Mouse (Mus musculus) fat pad, adult 2 months (tissue): ENCODE results near the gene Tecr.
"Not testable (repeated sequence)": the region's sequence is repeated elsewhere in the genome, so short reads cannot be mapped to it uniquely, and the experiment has no call there.

Experiments used
- DNase-seq: peaks from one replicate; pipeline ENCODE4 v3.0.0-alpha.2; 2011; ENCODE audit warnings: low read depth, low spot score; ENCODE audit errors: extremely low read depth

Gene Tecr

DNA sequence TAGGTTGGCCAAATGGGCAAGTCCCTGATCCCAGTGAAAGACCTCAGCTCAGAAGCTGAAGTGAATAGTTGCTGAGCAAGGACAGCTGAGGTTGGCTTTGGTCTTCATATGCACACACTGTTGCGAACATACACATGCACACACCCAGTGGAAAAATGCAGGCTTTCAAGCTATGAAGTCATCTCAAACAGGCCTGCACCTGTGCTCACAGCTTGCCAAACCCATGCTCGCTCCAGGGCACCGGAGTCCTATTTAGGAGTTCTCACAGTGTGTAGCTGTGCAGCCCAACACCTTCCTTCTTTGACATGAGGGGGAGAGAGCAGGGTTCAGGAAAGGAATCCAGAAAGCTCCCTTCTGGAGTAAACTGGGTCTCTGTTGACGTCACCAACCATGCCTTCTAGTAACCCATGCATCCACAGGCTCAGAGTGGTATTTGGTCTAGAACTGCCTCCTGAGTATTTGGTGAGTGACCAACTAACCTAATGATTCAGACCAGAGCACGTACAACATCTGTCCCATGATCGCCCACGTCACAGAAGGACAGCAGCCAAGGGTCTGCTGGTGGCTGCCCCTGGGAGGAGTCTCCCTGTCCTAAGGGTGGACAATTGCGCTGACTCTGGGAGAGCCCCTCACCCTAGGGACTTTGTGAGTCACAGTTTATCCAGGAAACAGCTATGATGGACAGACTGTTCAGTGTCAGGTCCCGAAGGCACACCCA lies 12.0 kb upstream of the Tecr start:
- DNase-seq = peak; percentile 90

DNA sequence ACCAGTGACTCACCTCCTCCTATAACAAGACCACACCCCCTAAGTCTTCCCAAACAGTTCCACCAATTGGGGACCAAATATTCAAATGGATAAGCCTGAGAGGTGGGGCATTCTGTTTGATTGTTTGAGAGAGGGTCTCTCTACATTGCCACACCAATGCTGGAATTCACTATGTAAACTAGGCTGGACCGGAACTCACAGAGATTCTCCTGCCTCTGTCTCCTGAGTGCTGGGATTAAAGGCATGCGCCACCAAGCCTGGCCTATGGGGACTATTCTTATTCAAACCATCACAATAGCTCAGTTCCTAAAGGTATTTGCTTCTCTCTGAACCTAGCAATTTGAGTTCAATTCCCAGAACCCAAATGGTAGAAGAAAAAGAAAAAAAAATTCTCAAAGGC lies 10.8 kb upstream of the Tecr start:
- no peak for DNase-seq

DNA sequence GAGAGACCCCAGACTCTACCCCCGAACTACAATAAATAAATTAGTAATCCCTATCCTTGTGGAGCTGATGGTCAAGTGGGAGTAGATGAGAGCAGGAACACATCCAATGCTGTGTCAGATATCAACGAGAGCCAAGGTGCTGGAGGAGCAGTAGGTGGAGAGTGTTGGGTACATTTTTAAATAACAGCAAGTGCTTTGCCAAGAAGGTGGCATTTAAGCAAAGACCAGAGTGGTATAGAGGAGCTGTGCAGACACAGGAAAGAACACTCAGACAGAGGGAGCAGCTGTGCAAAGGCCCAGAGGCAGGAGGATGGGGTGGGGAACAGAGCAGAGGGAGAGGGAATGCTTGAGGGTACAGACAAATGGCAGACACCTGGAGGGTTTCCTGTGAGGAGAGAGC lies 9.3 kb upstream of the Tecr start:
- DNase-seq = no peak

DNA sequence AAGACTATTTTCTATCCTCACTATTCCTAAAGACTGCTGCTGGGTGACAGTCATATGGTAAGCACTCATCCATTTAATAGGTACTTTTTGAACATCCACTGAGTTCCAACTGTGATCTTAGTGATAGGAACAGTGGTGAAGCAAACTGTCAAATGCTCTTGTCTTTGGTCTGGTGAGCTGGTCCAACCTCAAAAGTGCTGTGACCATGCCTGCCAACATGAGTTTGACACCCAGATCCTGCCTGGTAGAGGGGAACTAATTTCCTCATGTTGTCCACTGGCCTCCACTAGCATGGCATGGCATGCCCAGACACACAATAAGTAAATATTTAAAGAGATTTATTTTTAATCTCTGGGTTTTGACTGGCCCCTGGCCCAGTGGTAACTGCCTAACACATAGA lies 8.9 kb upstream of the Tecr start:
- peak; percentile 87 for DNase-seq

DNA sequence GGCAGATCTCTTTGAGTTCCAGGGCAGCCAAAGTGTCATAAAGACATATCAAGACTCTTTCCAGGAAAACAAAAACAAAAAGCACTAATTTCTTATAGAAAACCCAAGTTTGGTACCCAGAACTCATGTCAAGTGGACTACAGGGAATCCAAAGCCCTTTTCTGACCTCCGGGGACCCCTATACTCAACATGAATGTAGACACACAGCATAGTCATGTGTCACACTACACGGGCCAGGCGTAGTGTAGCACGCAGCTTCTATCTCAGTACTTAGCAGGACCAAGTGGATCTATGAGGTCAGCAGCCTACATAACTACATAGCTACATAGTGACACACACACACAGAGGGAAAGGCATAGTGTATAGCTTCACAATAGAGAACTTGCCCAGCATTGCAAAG lies 5.9 kb upstream of the Tecr start:
- no peak for DNase-seq

DNA sequence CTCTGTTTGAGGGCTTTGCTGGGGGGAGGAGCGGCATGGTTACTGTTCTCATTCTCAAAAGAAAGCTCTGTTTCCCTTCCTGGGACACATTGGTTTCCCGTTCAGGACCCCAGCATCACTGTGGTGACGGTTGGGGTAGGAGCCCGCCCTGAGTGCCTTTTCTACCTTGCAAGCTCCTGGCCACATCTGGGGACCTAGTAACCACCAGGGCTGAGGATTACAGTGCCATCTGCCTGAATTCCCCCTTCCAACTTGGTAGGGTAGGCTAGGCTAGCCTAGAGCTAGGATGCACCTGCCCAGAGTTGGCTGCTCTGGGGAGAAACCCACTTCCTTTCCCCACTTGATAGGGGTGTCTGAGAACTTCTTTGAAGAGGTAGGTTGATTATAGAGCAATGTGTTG lies 4.2 kb upstream of the Tecr start:
- DNase-seq = no peak

DNA sequence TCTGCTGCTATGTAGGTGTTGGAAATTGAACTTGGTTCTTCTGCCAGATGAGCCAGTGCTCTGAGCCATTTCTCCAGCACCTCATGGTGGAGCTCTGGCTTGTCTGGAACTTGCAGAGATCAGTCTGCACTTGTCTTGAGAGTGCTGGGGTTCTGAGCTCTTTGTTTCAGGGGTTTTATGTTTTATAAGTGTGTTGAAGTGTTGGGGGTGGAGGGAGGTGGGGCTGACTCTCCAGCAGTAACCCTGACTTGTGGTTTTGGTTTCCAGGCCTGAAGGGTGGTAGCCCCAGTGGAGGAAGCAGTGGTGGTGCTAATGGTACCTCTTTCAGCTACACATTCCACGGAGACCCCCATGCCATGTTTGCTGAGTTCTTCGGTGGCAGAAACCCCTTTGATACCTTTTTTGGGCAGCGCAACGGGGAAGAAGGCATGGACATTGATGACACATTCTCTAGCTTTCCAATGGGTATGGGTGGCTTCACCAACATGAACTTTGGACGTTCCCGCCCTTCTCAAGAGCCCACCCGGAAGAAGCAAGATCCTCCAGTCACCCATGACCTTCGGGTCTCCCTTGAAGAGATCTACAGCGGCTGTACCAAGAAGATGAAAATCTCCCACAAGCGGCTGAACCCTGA lies 1.9 kb upstream of the Tecr start:
- no peak for DNase-seq

DNA sequence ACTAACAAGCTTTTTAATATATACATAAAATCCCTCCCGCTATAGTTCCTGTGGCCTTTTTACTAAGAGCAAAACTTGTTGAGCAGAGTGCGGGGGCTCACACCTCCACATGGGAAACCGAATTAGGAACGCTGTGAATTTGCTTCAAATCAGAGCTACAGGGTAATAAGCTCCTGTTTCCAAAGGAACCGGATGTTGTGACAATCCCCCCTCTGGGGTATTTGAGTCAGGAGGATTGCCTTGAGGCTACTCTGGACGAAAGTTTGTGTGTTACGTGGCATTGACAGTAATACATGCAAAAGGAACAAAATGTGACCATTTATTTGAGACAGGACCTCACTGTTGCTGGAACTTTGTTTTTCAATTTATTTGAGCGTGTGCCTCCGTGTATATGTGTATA lies 1.3 kb upstream of the Tecr start:
- DNase-seq = no peak

DNA sequence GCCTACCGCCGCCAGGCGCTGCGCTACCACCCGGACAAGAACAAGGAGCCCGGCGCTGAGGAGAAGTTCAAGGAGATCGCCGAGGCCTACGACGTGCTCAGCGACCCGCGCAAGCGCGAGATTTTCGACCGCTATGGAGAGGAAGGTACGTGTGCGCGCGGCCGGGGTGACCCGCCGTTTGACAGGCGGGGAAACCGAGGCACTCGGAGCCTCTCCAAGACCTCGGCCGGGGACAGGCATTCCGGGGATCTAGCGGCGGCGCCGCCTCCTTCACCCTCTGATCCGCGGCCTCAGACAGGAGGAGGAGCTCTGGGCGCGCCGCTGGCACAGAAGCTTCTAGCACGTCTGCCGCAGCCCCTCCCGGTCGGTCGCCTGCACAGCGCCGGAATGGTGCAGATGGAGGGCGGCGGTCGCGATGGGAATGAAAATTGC lies 643 bp upstream of the Tecr start:
- no peak for DNase-seq

DNA sequence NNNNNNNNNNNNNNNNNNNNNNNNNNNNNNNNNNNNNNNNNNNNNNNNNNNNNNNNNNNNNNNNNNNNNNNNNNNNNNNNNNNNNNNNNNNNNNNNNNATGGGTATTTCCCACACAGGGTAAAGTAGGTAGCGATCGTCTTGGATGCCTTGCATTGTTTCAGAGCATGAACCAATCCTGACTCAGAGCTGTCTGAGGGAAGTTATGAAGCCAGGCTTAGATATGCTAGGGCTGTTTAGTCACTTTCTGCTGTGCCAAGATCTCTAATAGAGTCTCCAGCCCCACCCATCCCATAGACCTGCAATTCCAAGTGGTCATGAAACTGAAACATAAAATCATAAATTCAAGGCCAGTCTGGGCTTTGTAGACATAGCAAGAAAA lies 5.1 kb downstream of the Tecr start:
- DNase-seq = no peak

DNA sequence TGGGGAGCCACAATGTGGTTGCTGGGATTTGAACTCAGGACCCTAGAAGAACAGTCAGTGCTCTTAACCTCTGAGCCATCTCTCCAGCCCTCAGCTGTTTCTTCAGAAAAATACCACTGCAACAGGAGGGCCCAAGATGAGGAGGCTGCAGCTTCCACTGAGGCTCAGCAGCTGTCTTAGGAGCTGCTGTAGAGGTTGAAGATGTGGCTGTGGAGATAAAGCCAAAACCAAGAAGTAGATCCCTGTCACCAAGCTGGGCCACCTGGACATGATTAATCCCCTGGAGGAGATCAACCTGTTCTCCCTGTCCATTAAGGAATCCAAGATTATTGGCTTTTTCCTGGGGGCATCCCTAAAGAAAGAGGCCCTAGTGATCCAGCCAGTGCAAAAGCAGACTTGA lies 8.0 kb downstream of the Tecr start:
- no peak for DNase-seq

DNA sequence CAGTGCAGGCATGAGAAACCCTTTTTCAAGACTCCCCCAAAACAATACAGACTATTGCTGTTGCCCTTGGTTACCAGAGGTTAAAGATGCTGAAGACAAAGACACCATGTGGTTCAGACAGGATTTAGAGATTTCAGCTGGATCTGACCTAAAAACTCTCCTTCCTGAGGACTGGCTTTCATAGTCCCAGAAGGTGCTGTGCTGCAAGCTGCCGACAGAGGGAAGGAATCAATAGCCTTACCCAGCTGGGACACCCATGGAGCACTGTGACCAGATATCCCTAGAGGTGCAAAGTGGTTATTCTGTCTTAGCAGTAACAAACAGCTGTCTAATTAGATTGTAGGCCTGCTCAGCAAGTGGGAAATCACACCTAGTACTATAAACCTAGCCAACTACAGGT lies 9.6 kb downstream of the Tecr start:
- no peak for DNase-seq

DNA sequence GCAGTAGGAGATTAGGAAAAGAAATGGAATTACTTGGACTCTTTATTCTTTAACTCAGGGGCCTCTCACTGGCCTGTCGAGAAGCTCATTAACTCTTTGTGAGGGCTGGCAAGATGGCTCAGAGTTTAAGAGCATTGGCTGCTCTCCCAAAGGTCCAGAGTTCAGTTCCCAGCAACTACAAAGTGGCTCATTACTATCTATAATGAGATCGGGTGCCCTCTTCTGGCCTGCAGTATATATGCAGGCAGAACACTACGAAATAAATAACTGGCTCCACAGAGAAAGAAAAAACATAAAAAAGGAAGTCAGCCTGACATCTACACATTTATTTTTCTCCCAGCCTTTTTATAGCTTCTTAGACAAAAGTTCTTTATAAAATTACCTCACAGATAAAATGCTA lies 11.4 kb downstream of the Tecr start:
- DNase-seq = no peak

DNA sequence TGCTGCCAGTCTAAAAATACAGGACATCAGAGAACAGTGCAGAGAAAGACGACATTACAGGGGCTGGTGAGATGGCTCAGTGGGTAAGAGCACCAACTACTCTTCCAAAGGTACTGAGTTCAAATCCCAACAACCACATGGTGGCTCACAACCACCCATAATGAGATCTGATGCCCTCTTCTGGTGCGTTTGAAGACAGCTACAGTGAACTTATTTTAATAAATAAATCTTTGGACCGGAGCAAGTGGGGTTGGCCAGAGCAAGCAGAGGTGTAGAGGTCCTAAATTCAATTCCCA lies 12.8 kb downstream of the Tecr start:
- DNase-seq = not testable (repeated sequence)

DNA sequence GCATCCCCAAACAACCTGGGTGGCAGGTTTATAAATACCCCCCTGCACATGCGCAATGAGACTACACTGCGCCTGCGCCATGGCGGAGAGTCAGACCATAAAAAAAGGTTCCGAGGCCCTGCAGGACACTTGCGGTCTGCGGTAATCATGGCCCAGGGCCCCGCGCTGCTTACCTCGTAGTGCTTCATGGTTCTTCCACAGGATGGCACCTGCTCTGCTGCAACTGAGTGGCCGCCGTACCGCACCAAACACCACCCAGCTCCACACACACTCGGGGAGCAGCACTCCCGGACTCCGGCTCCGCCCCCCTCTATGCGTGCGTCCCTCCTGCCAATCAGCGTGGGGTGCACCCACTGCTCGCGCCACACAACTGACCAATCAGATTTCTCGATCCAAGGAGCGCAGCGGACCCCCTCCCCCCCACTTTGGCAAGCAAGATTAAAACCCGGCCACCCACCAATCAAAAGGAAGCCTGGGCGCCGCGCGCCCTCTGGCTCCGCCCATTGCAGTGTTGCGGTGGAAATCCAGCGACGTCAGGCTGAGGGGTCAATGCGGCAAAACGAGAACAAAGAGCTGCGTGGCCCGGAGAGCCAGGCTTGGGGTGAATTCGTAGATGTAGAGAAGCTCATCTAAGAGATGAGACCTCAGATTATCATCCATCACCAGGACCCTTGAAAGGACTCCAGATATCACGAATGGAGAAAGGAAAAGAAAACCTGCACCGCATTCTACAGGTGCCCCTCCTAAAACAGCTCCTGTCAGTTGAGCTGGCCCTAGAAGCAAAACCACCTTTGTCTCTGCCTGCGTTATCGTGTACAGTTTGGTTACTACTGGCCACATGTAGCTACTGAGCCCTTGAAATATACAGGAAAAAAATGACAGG lies 13.4 kb downstream of the Tecr start:
- DNase-seq = peak; percentile 91

DNA sequence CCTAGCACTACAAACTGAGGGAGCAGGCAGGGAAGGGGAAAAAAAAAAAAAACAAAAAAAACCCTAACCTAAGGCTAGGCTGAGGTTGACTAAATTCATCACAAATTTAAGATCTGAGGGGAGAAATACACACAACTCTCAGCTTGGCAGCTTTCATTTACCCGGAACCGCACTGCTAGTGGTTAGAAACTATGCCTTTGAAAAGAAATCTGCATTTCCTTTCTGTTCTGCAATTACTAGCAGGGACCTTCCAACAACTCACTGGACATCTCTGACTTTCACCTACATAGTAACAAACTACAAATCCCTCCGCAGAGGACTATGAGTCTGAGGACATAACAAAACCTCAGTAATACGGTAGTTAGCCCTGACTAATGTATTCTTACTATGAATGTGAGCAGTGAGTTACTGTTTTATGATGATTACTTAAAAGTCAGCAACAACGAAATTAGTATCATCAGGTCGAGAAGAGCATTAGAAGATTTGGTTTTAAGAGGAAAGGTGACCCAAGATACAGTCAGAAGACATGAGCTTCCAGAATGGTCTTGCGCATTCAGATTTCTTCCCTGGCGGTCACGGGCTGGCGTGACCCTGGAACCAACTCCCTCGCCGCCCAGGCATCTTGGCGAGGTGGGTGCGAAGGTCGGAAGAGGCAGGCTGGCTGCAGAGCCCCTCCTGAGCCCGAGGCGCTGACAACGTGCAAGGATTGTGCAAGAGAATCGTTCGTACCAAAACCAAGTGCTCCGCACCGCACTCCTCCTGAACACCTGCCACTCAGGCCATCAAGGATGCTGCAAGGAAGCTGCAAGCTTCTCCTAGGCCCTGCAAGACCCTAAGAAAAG lies 14.2 kb downstream of the Tecr start:
- no peak for DNase-seq

DNA sequence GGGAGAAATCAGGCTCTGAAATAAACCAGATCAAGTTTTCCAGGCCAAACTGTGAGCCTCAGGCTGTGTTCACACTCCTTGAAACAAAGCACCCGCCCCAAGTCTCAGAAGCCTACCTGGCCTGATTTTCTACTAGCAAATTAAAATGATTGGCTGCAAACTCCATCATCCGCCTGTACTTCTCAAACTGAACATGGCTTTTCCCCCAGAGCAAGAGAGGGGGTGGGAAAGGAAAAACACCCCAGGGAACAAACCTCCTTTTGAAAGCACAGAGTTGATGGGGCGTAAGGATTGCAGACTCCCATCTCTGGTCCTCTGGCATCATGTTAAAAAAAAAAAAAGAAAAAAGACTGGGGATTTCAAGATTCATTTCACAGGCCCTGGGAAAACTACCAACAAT lies 15.1 kb downstream of the Tecr start:
- peak; percentile 82 for DNase-seq

DNA sequence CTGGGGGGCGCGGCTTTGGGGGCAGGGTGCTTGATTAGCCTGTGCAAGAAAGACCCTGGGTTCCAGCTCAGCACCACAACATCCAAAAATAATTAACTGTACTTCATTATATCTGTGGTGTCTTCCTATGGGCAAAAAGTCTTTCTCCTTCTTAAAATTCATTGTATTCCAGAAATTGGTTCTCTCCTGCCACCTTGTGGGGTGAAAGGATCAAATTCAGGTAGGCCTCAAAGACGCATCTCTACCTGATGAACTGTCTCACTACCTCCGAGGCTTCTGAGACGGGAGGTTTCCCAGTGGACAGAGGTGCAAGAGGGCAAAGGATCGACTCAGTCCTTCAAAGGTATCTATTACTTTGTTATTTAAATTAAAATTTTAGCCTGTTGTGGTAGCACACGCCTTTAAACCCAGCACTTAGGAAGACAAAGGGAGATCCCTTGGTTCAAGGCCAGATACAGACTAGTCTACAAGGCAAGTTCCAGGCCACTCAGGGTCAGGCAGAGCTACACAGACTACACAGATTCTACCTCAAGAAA lies 17.2 kb downstream of the Tecr start:
- DNase-seq = no peak

DNA sequence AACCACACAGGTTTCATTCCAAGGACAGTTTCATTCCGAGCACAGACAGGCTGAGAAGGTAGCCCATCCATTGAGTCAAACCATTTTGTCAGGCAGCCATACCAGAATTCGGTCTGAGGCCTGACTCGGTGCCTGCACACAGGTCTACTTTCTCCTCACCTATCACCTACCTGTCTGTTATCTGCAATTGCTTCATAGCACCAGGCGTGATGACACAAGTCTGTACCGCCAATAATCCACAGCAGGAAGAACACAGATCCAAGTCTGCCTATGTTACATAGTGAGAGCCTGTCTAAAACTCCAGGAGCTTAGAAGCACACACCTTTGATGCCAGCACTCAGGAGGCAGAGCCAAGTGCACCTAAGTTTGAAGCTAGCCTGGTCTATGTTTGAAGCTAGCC lies 18.9 kb downstream of the Tecr start:
- no peak for DNase-seq

DNA sequence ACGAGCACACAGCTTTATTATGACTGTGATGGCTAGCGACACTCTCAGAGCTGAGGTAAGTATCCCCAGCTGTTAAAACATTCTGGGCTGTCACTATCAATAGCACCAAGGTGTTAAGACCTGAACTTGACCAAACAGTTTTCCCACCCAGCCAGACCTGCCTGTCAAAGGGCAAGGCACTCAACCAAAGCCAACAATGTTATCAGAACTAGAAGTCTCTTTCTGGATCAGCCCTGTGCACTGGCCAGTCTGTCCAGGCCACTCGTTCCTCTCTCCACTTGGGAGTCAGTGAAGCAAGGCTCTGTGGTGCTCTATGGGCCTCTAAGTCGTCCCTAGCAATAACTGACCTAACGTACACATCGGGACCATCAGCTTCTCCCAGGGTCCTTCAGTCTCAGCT lies 20.1 kb downstream of the Tecr start:
- no peak for DNase-seq

DNA sequence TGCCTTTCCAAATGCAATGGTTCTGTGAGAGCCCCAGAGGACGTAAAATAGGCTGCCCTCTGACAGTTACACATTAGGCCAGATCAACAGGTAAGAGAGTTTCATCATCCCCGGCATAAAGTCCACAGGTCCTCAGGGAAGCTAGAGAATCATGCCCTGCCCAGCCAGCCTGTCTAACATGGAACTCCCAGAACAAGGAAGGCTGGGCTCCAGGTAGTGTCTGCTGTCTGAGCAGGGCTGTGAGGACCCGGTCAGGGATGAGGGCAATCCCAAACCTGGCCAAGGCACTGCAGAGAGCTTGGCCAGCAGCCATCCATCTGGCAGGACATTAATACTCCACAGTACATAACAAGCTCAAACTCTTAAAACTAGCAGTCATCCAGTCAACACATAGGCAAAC lies 22.4 kb downstream of the Tecr start:
- no peak for DNase-seq
